Mouse (Mus musculus) CH12.LX (cell line): ENCODE data around the gene Armc5. TPM values are rescaled to one million over a fixed set of nuclear protein-coding genes. Genes with fewer than 3 reads are reported as not detected.

Experiments used
- DNase-seq: peaks from one replicate; pipeline ENCODE4 v3.0.0-alpha.2; 2013; ENCODE audit errors: extremely low read depth
- H3K27ac ChIP-seq: 2 replicates; pipeline ENCODE4 v1.5.1; 2012; ENCODE audit warnings: low read depth, mild to moderate bottlenecking, control low read depth, moderate library complexity; ENCODE audit not compliant: insufficient read depth
- H3K27me3 ChIP-seq: replicated peaks from 2 replicates; pipeline ENCODE3; 2012; ENCODE audit warnings: inconsistent platforms
- H3K36me3 ChIP-seq, 2 experiments: replicated peaks in 1 of 2; 2 replicates each; pipeline versions ENCODE3 to v1.6.1; 2012; ENCODE audit warnings: inconsistent platforms in 1 of 2, low read length in 1 of 2, mild to moderate bottlenecking in 1 of 2, mixed read lengths in 1 of 2, moderate library complexity in 1 of 2; ENCODE audit not compliant: control insufficient read depth in 1 of 2, insufficient read depth in 1 of 2
- H3K4me1 ChIP-seq, 2 experiments: 2 replicates each; pipeline ENCODE4 v1.6.1; 2012; ENCODE audit warnings: inconsistent platforms in 1 of 2, moderate library complexity in 1 of 2; ENCODE audit not compliant: insufficient read depth in 2 of 2, control insufficient read depth in 1 of 2
- H3K4me2 ChIP-seq: 2 replicates; pipeline ENCODE4 v1.6.1; 2012; ENCODE audit warnings: low read depth, mild to moderate bottlenecking, control low read depth; ENCODE audit not compliant: poor library complexity, insufficient read depth, severe bottlenecking
- H3K4me3 ChIP-seq, 3 experiments: fragments of 150-350 bp in 1 of 3; sonication (generic) in 1 of 3; replicated peaks in 1 of 3; 2 replicates each; pipeline versions ENCODE3 to v1.5.1; 2011 to 2012; ENCODE audit warnings: low read depth in 2 of 3, low read length in 2 of 3, mild to moderate bottlenecking in 2 of 3, moderate library complexity in 2 of 3, control low read depth in 1 of 3, improper control_type of control experiment in 1 of 3, inconsistent platforms in 1 of 3, mixed read lengths in 1 of 3; ENCODE audit not compliant: poor library complexity in 1 of 3
- H3K79me2 ChIP-seq: replicated peaks from 2 replicates; pipeline ENCODE4 v1.6.1; 2012; ENCODE audit warnings: mild to moderate bottlenecking, moderate library complexity; ENCODE audit not compliant: control insufficient read depth, poor library complexity, insufficient read depth, severe bottlenecking; ENCODE audit errors: extremely low read depth
- H3K9ac ChIP-seq: 2 replicates; pipeline ENCODE4 v1.6.1; 2012; ENCODE audit warnings: low read depth, mild to moderate bottlenecking, control low read depth, moderate library complexity; ENCODE audit not compliant: insufficient read depth
- H3K9me3 ChIP-seq: replicated peaks from 2 replicates; pipeline ENCODE3; 2012; ENCODE audit warnings: low read length, inconsistent platforms, mixed read lengths
- BHLHE40 ChIP-seq: IDR thresholded peaks from 2 replicates; pipeline ENCODE4 v1.6.1; 2011; ENCODE audit warnings: mild to moderate bottlenecking, low read depth, low read length, improper control_type of control experiment
- CTCF ChIP-seq, 2 experiments: IDR thresholded peaks in 1 of 2; conservative IDR thresholded peaks in 1 of 2; 2 replicates each; pipeline ENCODE4 v1.5.1; 2011 to 2012; ENCODE audit warnings: low read depth in 2 of 2, low read length in 2 of 2, improper control_type of control experiment in 1 of 2, inconsistent platforms in 1 of 2, mild to moderate bottlenecking in 1 of 2, moderate library complexity in 1 of 2
- ELF1 ChIP-seq: IDR thresholded peaks from 2 replicates; pipeline ENCODE4 v1.6.1; 2014; ENCODE audit warnings: low read depth, mild to moderate bottlenecking, inconsistent platforms, low read length, improper control_type of control experiment
- EP300 ChIP-seq: IDR thresholded peaks from 2 replicates; pipeline ENCODE4 v1.6.1; 2011; ENCODE audit warnings: low read length, improper control_type of control experiment
- ETS1 ChIP-seq: conservative IDR thresholded peaks from 2 replicates; pipeline ENCODE4 v1.6.1; 2012; ENCODE audit warnings: low read depth, mild to moderate bottlenecking, inconsistent platforms, low read length, improper control_type of control experiment, moderate library complexity
- GABPA ChIP-seq: IDR thresholded peaks from 2 replicates; pipeline ENCODE4 v1.6.1; 2012; ENCODE audit warnings: low read depth, low read length, improper control_type of control experiment, inconsistent platforms; ENCODE audit not compliant: insufficient replicate concordance
- HCFC1 ChIP-seq: IDR thresholded peaks from 2 replicates; pipeline ENCODE4 v1.6.1; 2012; ENCODE audit warnings: low read depth, mild to moderate bottlenecking, inconsistent platforms, low read length, improper control_type of control experiment
- IRF4 ChIP-seq: IDR thresholded peaks from 2 replicates; pipeline ENCODE4 v1.6.1; 2014; ENCODE audit warnings: low read depth, mild to moderate bottlenecking, inconsistent platforms, low read length, improper control_type of control experiment
- JUND ChIP-seq: conservative IDR thresholded peaks from 2 replicates; pipeline ENCODE4 v1.6.1; 2011; ENCODE audit warnings: low read depth, low read length, improper control_type of control experiment
- KAT2A ChIP-seq: IDR thresholded peaks from 2 replicates; pipeline ENCODE4 v1.6.1; 2012; ENCODE audit warnings: low read length, improper control_type of control experiment, inconsistent platforms; ENCODE audit not compliant: insufficient replicate concordance
- MAFK ChIP-seq: IDR thresholded peaks from 2 replicates; pipeline ENCODE4 v1.6.1; 2011; ENCODE audit warnings: low read length, improper control_type of control experiment; ENCODE audit not compliant: insufficient replicate concordance
- MAX ChIP-seq: IDR thresholded peaks from 2 replicates; pipeline ENCODE4 v1.6.1; 2011; ENCODE audit warnings: low read length, improper control_type of control experiment
- MAZ ChIP-seq: IDR thresholded peaks from 2 replicates; pipeline ENCODE4 v1.6.1; 2012; ENCODE audit warnings: low read depth, mild to moderate bottlenecking, inconsistent platforms, low read length, improper control_type of control experiment, moderate library complexity
- MXI1 ChIP-seq: IDR thresholded peaks from 2 replicates; pipeline ENCODE4 v1.6.1; 2011; ENCODE audit warnings: mild to moderate bottlenecking, low read depth, low read length, improper control_type of control experiment
- NELFE ChIP-seq: IDR thresholded peaks from 2 replicates; pipeline ENCODE4 v1.6.1; 2011; ENCODE audit warnings: low read depth, low read length, improper control_type of control experiment
- NRF1 ChIP-seq: IDR thresholded peaks from 2 replicates; pipeline ENCODE4 v1.6.1; 2014; ENCODE audit warnings: low read depth, mild to moderate bottlenecking, inconsistent platforms, low read length, improper control_type of control experiment, moderate library complexity
- PAX5 ChIP-seq: IDR thresholded peaks from 2 replicates; pipeline ENCODE4 v1.6.1; 2012; ENCODE audit warnings: low read length, inconsistent platforms, mixed read lengths
- POLR2A ChIP-seq: IDR thresholded peaks from 2 replicates; pipeline ENCODE4 v1.6.1; 2011; ENCODE audit warnings: low read depth, mild to moderate bottlenecking, improper control_type of control experiment, low read length
- POLR2AphosphoS2 ChIP-seq: IDR thresholded peaks from 2 replicates; pipeline ENCODE4 v1.6.1; 2011; ENCODE audit warnings: low read depth, low read length, improper control_type of control experiment
- RCOR1 ChIP-seq: conservative IDR thresholded peaks from 2 replicates; pipeline ENCODE4 v1.6.1; 2012; ENCODE audit warnings: low read depth, mild to moderate bottlenecking, inconsistent platforms, low read length, improper control_type of control experiment
- SIN3A ChIP-seq: IDR thresholded peaks from 2 replicates; pipeline ENCODE4 v1.6.1; 2012; ENCODE audit warnings: low read length, improper control_type of control experiment, inconsistent platforms
- TBP ChIP-seq: conservative IDR thresholded peaks from 2 replicates; pipeline ENCODE4 v1.6.1; 2011; ENCODE audit warnings: low read depth, low read length, improper control_type of control experiment
- TCF12 ChIP-seq: IDR thresholded peaks from 2 replicates; pipeline ENCODE4 v1.6.1; 2014; ENCODE audit warnings: low read depth, mild to moderate bottlenecking, inconsistent platforms, low read length, improper control_type of control experiment
- UBTF ChIP-seq: IDR thresholded peaks from 2 replicates; pipeline ENCODE4 v1.6.1; 2012; ENCODE audit warnings: low read depth, mild to moderate bottlenecking, inconsistent platforms, low read length, improper control_type of control experiment, moderate library complexity
- USF1 ChIP-seq: IDR thresholded peaks from 2 replicates; pipeline ENCODE4 v1.6.1; 2014; ENCODE audit warnings: low read depth, mild to moderate bottlenecking, inconsistent platforms, low read length, improper control_type of control experiment
- USF2 ChIP-seq: conservative IDR thresholded peaks from 2 replicates; pipeline ENCODE4 v1.6.1; 2011; ENCODE audit warnings: low read depth, low read length, improper control_type of control experiment
- ZC3H11A ChIP-seq: IDR thresholded peaks from 2 replicates; pipeline ENCODE4 v1.6.1; 2012; ENCODE audit warnings: low read depth, mild to moderate bottlenecking, inconsistent platforms, low read length, improper control_type of control experiment
- ZKSCAN1 ChIP-seq: IDR thresholded peaks from 2 replicates; pipeline ENCODE4 v1.6.1; 2012; ENCODE audit warnings: low read depth, inconsistent platforms, low read length, improper control_type of control experiment, borderline replicate concordance
- ZMIZ1 ChIP-seq: IDR thresholded peaks from 2 replicates; pipeline ENCODE4 v1.6.1; 2012; ENCODE audit warnings: low read depth, mild to moderate bottlenecking, inconsistent platforms, low read length, improper control_type of control experiment
- ZNF384 ChIP-seq: IDR thresholded peaks from 2 replicates; pipeline ENCODE4 v1.6.1; 2012; ENCODE audit warnings: low read depth, low read length, improper control_type of control experiment, inconsistent platforms
- dilution Hi-C: fragments of 300-500 bp; cut with MboI; formaldehyde crosslinking; loops from 2 replicates; pipeline ENCODE4 v1.14.3; 2020; ENCODE audit warnings: low sequenced_read_pairs; ENCODE audit not compliant: extremely low pct_unique_long_range_greater_than_20kb, extremely low pct_ligation_motif_present
- in situ Hi-C: fragments of 300-500 bp; cut with MboI; formaldehyde crosslinking; loops from 3 replicates; pipeline ENCODE4 v1.14.3; 2019; ENCODE audit warnings: low sequenced_read_pairs, low pct_ligation_motif_present, low pct_unique_long_range_greater_than_20kb, mixed read lengths
- polyA plus RNA-seq: library from polyadenylated mRNA; unstranded; fragments of >175 nt; gene quantifications from 2 replicates; pipeline ENCODE4 v1.2.1, GENCODE M21; 2012; ENCODE audit warnings: low read depth; ENCODE audit not compliant: insufficient read length
- total RNA-seq, 2 experiments: library from RNA; depleted of rRNA; stranded (reverse); fragments of 300-350 nt in 1 of 2; fragments of >200 nt in 1 of 2; gene quantifications; 2 replicates each; pipeline ENCODE4 v1.2.3; 2012 to 2014

Gene Armc5
- total and polyA plus RNA-seq, 3 experiments, result 5.0 to 14.4 (median 11.6) TPM

- in situ Hi-C loops, result no loop called here
- Histone ChIP-seq H3K27ac (peak overlapping the region; percentile 94), H3K36me3 (peaks cover 29 to 44% of the 10 kb centered on the region in 2 experiments), H3K9me3 (no peaks in the 10 kb centered on the region), H3K27me3 (no peaks in the 10 kb centered on the region), H3K4me3 (peak overlapping the region; percentile 82 to 85 (median 84)), H3K4me1 (peaks cover 16 to 49% of the 10 kb centered on the region in 2 experiments), H3K4me2 (no peak overlapping the region), H3K9ac (peak overlapping the region; percentile 94), H3K79me2 (no peaks in the 10 kb centered on the region)
- dilution Hi-C loops, result no loop called here
- TF ChIP-seq HCFC1 (peak; percentile 81; the same call in 1 of the 2 replicates), RCOR1 (0 out of 2 replicates have a peak, but pooled peaks have one; percentile 4), NRF1 (no peak), USF2 (no peak), TBP (no peak), MXI1 (0 out of 2 replicates have a peak, but pooled peaks have one; percentile 38)
- DNase-seq, result no peak
Measured at GRCm38 (mm10) chr7:128237593-128237926, 418 bp downstream of the Armc5 start.

GRCm38 (mm10) chr7:128237927-128238778, 1.0 kb downstream of the Armc5 start, which contains the start of gene 9130023H24Rik:
9130023H24Rik (minus strand) TSS chr7:128238031.
- Histone ChIP-seq H3K9ac (peak within 1 kb of the TSS; percentile 94), H3K36me3 (peaks cover 34 to 50% of the 10 kb centered on the region in 2 experiments), H3K4me2 (peak within 1 kb of the TSS; percentile 72), H3K4me3 (peak within 1 kb of the TSS; percentile 82 to 85 (median 84)), H3K79me2 (no peaks in the 10 kb centered on the region), H3K9me3 (no peaks in the 10 kb centered on the region), H3K4me1 (peaks cover 16 to 49% of the 10 kb centered on the region in 2 experiments), H3K27me3 (no peaks in the 10 kb centered on the region), H3K27ac (peak within 1 kb of the TSS; percentile 94)
- dilution Hi-C loops (no loop called here), in situ Hi-C loops (no loop called here)
- DNase-seq, result peak; percentile 100
- peak in 1 of 2 experiments; percentile 37; a peak in 1 of 4 replicates for TF ChIP-seq CTCF (conservative IDR thresholded peaks at IDR 0.05 in 1 of 2, IDR thresholded peaks at IDR 0.05 in 1 of 2; ENCODE audit: low read depth in 2 of 2, low read length in 2 of 2)
- TF ChIP-seq UBTF, result no peak
- TF ChIP-seq PAX5, result no peak
- TF ChIP-seq IRF4, result peak; percentile 42; the same call in 1 of the 2 replicates
- peak; percentile 100 for TF ChIP-seq NRF1
- no peak for TF ChIP-seq USF2
- 0 out of 2 replicates have a peak, but pooled peaks have one; percentile 40 for TF ChIP-seq KAT2A
- peak; percentile 95 for TF ChIP-seq TCF12
- TF ChIP-seq ZC3H11A, result no peak
- TF ChIP-seq NELFE, result peak; percentile 82
- TF ChIP-seq HCFC1, result peak; percentile 20
- TF ChIP-seq BHLHE40, result peak; percentile 40; the same call in 1 of the 2 replicates
- peak; percentile 20; the same call in 1 of the 2 replicates for TF ChIP-seq ETS1
- TF ChIP-seq JUND, result no peak
- TF ChIP-seq POLR2AphosphoS2, result peak; percentile 71; the same call in 1 of the 2 replicates
- no peak for TF ChIP-seq ZNF384
- TF ChIP-seq MAFK, result no peak
- peak; percentile 92 for TF ChIP-seq ELF1
- peak; percentile 65 for TF ChIP-seq MAX
- TF ChIP-seq ZMIZ1, result peak; percentile 78
- no peak for TF ChIP-seq MAZ
- no peak for TF ChIP-seq ZKSCAN1
- 0 out of 2 replicates have a peak, but pooled peaks have one; percentile 30 for TF ChIP-seq RCOR1
- TF ChIP-seq USF1, result peak; percentile 30
- TF ChIP-seq GABPA, result peak; percentile 26; the same call in 1 of the 2 replicates
- TF ChIP-seq POLR2A, result peak; percentile 81
- TF ChIP-seq SIN3A, result peak; percentile 20; the same call in 1 of the 2 replicates
- no peak for TF ChIP-seq EP300
